Mouse (Mus musculus) monocyte, adult 2 months (primary cell): Measurements from ENCODE around the gene Gpcpd1.
"Not testable (repeated sequence)": the region's sequence is repeated elsewhere in the genome, so short reads cannot be mapped to it uniquely, and the experiment has no call there.

ENCODE experiments used
- DNase-seq, 2 experiments: peaks; one replicate each; pipeline ENCODE4 v3.0.0; 2022; ENCODE audit warnings: low spot score in 2 of 2, low read depth in 1 of 2

Gpcpd1 gene

GRCm38 (mm10) chr2:132587240-132587779 lies at the start of gene Gpcpd1:
Gene Gpcpd1 (minus strand): TSS chr2:132587729.
- DNase-seq, result no peak

DNA sequence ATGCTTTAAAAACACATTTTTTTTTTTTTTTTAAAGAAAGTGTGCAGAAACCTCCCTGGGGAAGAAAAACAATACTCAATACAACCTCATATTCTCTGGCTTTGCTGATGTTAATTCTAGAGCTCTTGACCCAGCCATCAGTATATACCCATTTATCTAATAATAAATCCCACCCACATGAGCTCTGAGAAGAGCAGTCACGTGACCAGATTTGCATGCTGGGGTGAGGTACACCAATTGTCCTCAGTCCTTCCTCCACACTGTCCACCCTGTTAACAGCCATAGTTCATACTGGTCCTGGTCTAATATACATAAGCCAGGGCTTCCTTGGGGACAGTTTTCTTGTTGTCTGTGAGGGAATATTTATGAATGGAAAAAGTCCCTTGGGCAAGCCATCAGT lies 49.0 kb upstream of the Gpcpd1 start:
- no peak for DNase-seq

GRCm38 (mm10) chr2:132628626-132629025 lies 41.1 kb upstream of the Gpcpd1 start:
- DNase-seq, result no peak

- DNase-seq, result no peak
These were observed 35.6 kb upstream of the Gpcpd1 start for GRCm38 (mm10) chr2:132623092-132623491.

DNA sequence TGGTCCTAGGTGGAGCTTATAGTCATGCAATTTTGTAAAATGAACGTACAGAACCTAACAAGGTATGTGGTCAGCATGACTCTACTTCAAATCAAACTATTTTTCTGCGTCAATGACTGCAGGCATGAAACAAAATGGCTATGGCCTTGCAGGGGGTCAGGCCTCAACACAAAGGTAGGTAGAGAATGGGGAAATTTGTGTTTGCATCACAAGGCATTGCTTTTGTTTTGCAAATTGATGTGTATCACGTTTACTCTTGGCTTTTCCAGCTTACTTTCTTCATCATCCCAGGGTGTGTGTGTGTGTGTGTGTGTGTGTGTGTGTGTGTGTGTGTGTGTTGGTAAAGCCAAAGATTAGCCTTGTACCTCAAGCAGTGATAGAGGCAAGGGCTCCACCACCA lies 30.2 kb upstream of the Gpcpd1 start:
- no peak for DNase-seq

GRCm38 (mm10) chr2:132613581-132614188 lies 26.2 kb upstream of the Gpcpd1 start:
- DNase-seq, result no peak

DNA sequence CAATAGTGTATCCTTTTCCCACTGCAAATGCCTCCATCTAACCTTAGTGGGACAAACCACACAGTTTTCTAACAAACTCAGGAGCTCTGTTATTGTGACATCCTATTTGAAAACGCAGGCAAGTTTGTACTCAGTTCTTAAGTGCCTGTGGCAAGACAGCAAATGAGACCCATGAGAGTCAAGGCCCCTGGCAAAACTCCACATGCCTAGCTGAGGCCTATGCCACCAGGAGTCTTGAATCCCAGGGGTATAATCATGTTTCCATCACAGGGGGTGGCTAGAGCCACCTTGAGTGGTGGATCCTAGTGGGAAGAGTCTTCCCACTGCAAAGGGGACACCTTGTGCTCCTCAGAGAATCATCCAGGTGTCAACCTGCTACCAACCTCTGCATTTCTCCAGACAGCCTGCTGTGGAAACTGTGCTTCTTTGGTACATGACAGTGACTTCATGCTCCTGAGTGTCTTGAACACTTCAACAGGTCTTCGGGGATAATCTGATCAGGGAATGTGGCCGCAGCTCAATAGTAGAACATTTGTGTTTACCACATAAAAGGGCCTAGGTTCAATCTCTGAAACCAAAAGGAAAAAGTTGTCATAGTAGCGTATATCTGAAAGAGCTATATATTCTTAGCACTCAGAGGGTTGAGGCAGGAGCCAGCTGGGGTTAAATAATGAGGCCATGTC lies 24.2 kb upstream of the Gpcpd1 start:
- no peak for DNase-seq

- no peak for DNase-seq
These were observed 19.9 kb upstream of the Gpcpd1 start for GRCm38 (mm10) chr2:132607141-132608093.

DNA sequence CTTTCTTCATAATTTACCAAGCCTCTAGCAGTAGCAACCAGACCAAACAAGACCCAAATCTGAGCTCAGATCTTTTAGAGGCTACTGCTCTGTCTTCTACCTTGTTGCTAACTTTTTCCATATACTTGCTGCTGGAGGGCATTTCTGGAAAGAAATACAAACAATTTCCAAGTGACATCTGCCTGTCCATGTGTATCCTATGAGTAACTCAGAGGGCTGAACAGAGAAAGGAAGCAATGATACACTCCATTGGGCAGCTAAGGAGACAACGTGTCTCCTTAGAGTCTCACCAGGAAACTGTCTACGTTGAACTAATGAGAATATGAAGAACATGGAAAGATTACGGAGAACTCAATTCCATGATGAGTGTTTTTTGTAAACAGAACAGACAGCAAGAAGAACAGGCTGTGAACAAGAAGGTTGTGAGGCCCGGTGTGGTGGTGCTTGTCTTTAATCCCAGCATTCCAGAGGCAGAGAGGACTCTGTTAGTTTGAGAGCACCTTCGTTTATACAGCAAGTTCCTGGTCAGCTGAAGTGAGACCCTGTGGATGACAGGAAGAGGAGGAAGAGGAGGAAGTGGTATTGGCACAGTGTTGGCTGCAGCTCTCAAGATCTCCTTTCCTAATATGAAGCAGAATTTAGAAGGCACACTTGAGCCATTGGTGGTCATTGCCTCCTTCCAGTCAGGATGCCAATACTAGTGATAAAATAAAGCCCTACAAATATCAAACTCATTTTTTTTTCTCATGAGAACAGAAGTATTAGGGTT lies 18.4 kb upstream of the Gpcpd1 start:
- DNase-seq, result no peak

GRCm38 (mm10) chr2:132604922-132605321 lies 17.4 kb upstream of the Gpcpd1 start:
- DNase-seq, result no peak

GRCm38 (mm10) chr2:132603706-132604105 lies 16.2 kb upstream of the Gpcpd1 start:
- DNase-seq, result no peak

- DNase-seq, result no peak
These were observed 14.2 kb upstream of the Gpcpd1 start for GRCm38 (mm10) chr2:132601777-132602176.

GRCm38 (mm10) chr2:132600081-132600480 lies 12.6 kb upstream of the Gpcpd1 start:
- peak in 1 of 2 experiments; percentile 35 for DNase-seq

DNA sequence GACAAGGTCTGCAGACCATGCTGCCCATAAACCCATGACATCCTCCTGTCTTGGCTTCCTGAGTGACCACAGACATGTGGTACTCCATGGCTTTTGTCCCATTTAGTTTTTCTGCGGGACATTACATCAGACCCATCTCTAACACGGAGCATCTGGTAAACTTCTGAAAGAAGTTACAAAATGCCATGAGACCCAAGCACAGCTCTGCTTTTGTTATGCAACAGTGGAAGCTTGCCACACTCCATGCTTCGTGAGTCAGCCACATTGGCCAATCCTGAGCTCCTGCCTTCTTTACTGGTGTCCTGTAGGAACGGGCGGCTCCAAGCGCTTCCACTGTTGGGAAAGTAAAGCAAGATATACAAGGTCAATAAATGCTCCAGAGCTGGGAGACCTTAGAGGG lies 11.6 kb upstream of the Gpcpd1 start:
- peak; percentile 81 to 88 for DNase-seq

GRCm38 (mm10) chr2:132597866-132598480 lies 10.4 kb upstream of the Gpcpd1 start:
- DNase-seq, result peak in 1 of 2 experiments; percentile 46

- peak; percentile 50 to 69 for DNase-seq
These were observed 9.7 kb upstream of the Gpcpd1 start for GRCm38 (mm10) chr2:132597226-132597625.

DNA sequence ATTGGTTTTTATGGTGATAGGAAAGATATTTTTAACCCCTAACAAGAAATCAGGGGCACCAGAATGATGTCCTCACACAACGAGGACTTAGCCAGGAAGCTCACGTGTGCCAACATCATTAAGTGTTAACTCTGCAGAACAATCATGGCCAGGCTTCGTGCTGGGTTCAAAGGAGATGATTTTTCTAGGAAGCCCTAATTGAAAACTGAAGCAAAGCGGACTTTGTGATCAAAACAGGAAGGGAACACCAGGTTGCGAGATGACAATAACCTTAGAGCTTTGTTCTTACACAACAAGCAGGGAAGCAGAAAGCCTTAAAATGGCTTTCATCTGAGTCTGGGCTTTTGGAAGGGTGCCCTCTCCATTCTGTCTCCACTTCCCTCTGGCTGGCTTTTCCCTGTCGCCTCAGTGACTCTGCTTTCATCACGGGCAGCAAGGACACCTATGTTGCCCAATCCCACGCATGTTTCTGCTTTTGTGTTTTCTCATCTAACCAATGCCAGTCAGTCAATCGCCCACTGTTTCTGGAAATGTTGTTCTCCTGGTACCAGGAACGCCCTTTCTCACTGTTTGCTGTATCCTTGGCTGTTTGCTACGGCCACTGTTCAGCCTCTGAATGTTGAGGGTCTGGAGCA lies 8.2 kb upstream of the Gpcpd1 start:
- DNase-seq, result peak; percentile 74 to 77

DNA sequence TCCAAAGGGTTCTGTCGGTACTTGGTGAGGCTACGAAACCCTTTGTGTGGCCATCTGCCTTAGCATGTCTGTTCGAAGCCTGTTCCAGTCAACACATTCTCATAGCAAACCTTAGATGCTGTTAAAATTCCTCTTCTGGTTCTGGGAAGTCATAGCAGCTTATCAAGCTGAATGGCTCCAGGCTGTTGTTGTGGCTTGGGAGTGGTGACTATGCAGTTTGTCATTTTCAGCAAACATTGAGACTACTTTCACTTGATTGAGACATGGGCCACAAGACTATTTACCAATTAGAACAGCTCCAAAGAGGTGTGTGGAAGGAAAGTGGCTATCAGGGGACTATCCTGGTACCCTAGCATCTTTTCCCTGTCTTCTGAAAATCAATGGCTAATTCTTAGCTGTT lies 4.6 kb upstream of the Gpcpd1 start:
- DNase-seq, result no peak

GRCm38 (mm10) chr2:132591579-132591978 lies 4.0 kb upstream of the Gpcpd1 start:
- not testable (repeated sequence) for DNase-seq
